Mouse (Mus musculus) heart, embryonic 11.5 days (tissue): ENCODE data around the gene Nr2f2. TPM values are rescaled to one million over a fixed set of nuclear protein-coding genes. Genes with fewer than 3 reads are reported as not detected.

Source experiments
- ATAC-seq: fragments of 200-750 bp; cut with Nextera tagmentation; replicated peaks from 2 replicates; pipeline ENCODE4 v1.8.0; 2017; ENCODE audit warnings: moderate library complexity; ENCODE audit not compliant: insufficient number of reproducible peaks, low FRiP score, low TSS enrichment
- H3K27ac ChIP-seq: fragments of 300-500 bp; sonication (generic); 2 replicates; pipeline ENCODE4 v1.5.1; 2014; ENCODE audit warnings: mild to moderate bottlenecking, low read depth, low read length
- H3K27me3 ChIP-seq: fragments of 300-500 bp; sonication (generic); 2 replicates; pipeline ENCODE4 v1.6.1; 2014; ENCODE audit warnings: mild to moderate bottlenecking, low read length, mixed read lengths; ENCODE audit not compliant: control insufficient read depth, insufficient read depth
- H3K36me3 ChIP-seq: fragments of 300-500 bp; sonication (generic); 2 replicates; pipeline ENCODE4 v1.6.1; 2014; ENCODE audit warnings: mild to moderate bottlenecking, low read length, moderate library complexity, mixed read lengths; ENCODE audit not compliant: control insufficient read depth, insufficient read depth
- H3K4me1 ChIP-seq: fragments of 300-500 bp; sonication (generic); 2 replicates; pipeline ENCODE4 v1.6.1; 2014; ENCODE audit warnings: low read length; ENCODE audit not compliant: control insufficient read depth, insufficient read depth
- H3K4me2 ChIP-seq: fragments of 300-500 bp; sonication (generic); 2 replicates; pipeline ENCODE4 v1.6.1; 2014; ENCODE audit warnings: mild to moderate bottlenecking, moderate library complexity
- H3K4me3 ChIP-seq: fragments of 300-500 bp; sonication (generic); 2 replicates; pipeline ENCODE4 v1.5.1; 2014; ENCODE audit warnings: low read depth, low read length
- H3K9ac ChIP-seq: fragments of 300-500 bp; sonication (generic); 2 replicates; pipeline ENCODE4 v1.6.1; 2014; ENCODE audit warnings: mild to moderate bottlenecking, low read depth, low read length, moderate library complexity
- H3K9me3 ChIP-seq: fragments of 300-500 bp; sonication (generic); replicated peaks from 2 replicates; pipeline ENCODE4 v1.6.1; 2016; ENCODE audit warnings: low read length; ENCODE audit not compliant: control insufficient read depth
- WGBS: fragments of 180-500 bp; shearing (Covaris S2); extraction: QIAGEN DNeasy Blood & Tissue Kit; methylation state at CpG from one replicate; pipeline ENCODE4 v1.1.7; 2014; ENCODE audit not compliant: insufficient replicate concordance; 5-methylcytosine and 5-hydroxymethylcytosine counted together
- polyA plus RNA-seq: library from polyadenylated mRNA; unstranded; fragments of >200 nt; fragmentation: Nextera tagmentation; extraction: Ambion mirVana; gene quantifications from 2 replicates; pipeline ENCODE4 v1.2.1, GENCODE M21; 2014

Gene Nr2f2
- polyA plus RNA-seq, 1 experiment from 2014 or later, result 34.4 TPM

GRCm38 (mm10) chr7:70336126-70336525 is 30.4 kb downstream of the Nr2f2 start:
- H3K27me3 ChIP-seq, result peaks cover 86% of the 10 kb centered on the region
- WGBS, result 32% methylated on average over 3 of the region's 3 CpGs
- H3K9me3 ChIP-seq, result no peaks in the 10 kb centered on the region
- no peak for ATAC-seq
- H3K4me2 ChIP-seq, result no peak overlapping the region
- H3K4me3 ChIP-seq, result no peak overlapping the region
- H3K27ac ChIP-seq, result no peak overlapping the region
- H3K9ac ChIP-seq, result no peak overlapping the region
- no peaks in the 10 kb centered on the region for H3K36me3 ChIP-seq
- H3K4me1 ChIP-seq, result peaks cover 5% of the 10 kb centered on the region; the same call in 1 of the 2 replicates

GRCm38 (mm10) chr7:70335411-70335810 is 31.1 kb downstream of the Nr2f2 start:
- ATAC-seq, result no peak
- Histone ChIP-seq H3K36me3 (no peaks in the 10 kb centered on the region), H3K4me1 (peaks cover 10% of the 10 kb centered on the region), H3K27me3 (peaks cover 88% of the 10 kb centered on the region), H3K9ac (no peak overlapping the region), H3K4me3 (no peak overlapping the region), H3K27ac (no peak overlapping the region), H3K4me2 (no peak overlapping the region), H3K9me3 (no peaks in the 10 kb centered on the region)
- whole genome bisulfite sequencing, result 12% methylated on average over 7 of the region's 7 CpGs

- under 1% methylated on average over 17 of the region's 17 CpGs for WGBS
- Histone ChIP-seq H3K4me1 (peaks cover 10% of the 10 kb centered on the region), H3K4me2 (peak overlapping the region; percentile 60), H3K27me3 (peaks cover 88% of the 10 kb centered on the region), H3K9me3 (no peaks in the 10 kb centered on the region), H3K36me3 (no peaks in the 10 kb centered on the region), H3K4me3 (peak overlapping the region; percentile 31), H3K27ac (no peak overlapping the region), H3K9ac (peak overlapping the region; percentile 22; the same call in 1 of the 2 replicates)
- ATAC-seq, result no peak
Observed at GRCm38 (mm10) chr7:70334836-70335235, 31.7 kb downstream of the Nr2f2 start.

DNA sequence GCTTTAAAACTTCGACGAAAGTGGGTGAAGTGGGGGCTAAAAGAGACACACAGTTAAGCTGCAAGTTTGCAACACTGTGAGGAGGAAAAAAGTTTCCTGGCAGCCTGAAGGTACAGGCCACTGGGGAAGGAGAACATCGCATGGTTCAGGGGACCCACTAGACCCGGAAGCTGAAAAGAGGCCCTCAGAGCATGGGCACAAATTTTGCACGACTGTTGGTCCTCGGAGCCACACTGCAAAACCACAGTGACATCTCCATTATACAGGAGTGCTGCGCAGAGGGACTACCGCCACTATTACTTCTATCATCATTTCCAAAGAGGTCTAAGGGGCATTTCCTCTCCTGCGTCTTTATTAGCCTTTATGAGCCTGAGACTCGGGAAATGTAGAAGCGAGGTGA is 32.7 kb downstream of the Nr2f2 start:
- no peak overlapping the region for H3K4me2 ChIP-seq
- H3K27me3 ChIP-seq, result peaks cover 89% of the 10 kb centered on the region
- H3K27ac ChIP-seq, result no peak overlapping the region
- H3K9me3 ChIP-seq, result no peaks in the 10 kb centered on the region
- no peak overlapping the region for H3K4me3 ChIP-seq
- H3K4me1 ChIP-seq, result peaks cover 10% of the 10 kb centered on the region
- WGBS, result 7% methylated on average over 11 of the region's 11 CpGs
- H3K36me3 ChIP-seq, result no peaks in the 10 kb centered on the region
- ATAC-seq, result no peak
- H3K9ac ChIP-seq, result no peak overlapping the region

DNA sequence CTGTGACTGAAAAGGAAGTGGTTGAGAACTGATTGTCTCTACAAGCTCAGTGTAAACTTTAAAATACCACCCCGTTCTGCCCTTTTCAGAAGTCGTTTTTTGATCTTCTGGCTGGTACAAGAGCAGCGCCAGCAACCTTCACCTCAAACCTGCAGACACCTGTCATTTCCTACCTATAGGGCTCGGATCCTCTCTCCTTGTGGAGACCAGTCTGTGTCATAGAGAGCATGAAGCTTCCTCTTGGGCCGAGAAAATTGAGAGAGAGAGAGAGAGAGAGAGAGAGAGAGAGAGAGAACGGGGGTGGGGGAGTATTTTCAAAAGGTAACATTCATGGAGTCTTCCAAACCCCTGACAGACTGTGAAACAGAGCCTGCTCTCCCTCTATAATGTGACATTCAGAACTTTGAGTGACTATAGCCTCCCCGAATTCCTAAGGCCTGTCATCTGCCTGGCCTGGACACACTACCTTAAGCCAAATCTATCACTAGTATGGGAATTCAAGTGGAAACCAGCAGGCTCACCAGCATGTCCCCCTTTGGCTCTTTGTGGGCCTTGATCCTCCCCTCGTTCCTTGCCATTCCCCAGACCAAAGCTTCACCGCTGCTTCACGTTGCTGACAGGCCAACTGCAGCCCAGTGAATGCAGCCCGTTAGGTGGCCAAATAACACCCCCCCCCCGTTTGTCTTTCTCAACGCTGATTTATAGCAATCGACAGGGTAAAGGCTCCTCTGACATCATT is 33.4 kb downstream of the Nr2f2 start:
- 7% methylated on average over 14 of the region's 14 CpGs for WGBS
- Histone ChIP-seq H3K9me3 (no peaks in the 10 kb centered on the region), H3K27ac (no peak overlapping the region), H3K27me3 (peaks cover 85% of the 10 kb centered on the region), H3K4me2 (no peak overlapping the region; the same call in 1 of the 2 replicates), H3K4me3 (no peak overlapping the region), H3K4me1 (peaks cover 10% of the 10 kb centered on the region), H3K36me3 (no peaks in the 10 kb centered on the region), H3K9ac (no peak overlapping the region)
- ATAC-seq, result no peak

DNA sequence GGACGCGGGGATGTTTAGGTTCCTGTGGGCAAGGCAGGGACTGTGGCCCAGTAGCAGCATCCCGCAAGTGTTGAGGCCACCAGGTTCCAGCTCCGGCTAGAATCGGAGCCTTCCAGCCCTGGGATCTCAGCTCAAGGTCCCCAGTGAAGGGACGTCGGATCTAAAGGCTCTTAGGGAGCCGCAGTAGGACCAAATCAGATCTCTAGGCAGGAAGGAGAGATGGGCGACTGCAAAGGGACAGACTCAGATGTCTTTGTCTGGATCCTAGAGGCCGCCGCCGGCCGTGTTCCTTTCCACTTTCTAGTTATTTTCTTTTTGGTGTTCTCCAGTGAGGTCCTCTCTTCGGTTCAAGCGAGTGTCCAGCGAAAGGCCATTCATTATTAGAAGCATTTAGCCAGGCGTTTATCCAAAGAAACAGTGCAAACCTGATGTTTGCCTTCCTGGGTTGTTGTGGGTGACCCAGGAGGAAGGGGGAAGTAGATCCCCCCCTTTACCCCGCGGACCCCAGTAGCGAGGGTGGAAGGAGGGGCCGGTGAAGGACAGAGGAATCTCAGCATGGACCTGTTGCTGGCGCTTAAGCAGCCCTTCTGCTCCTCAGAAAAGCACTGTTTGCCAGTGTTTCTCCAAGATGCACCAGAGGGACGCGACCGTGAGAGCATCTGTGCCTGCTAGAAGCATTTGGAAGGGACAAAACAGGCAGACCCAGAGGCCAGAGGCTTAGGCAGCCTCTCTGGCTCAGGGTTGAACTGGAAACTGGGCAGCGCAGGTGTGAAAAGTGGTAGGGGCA is 34.3 kb downstream of the Nr2f2 start:
- Histone ChIP-seq H3K4me2 (peak overlapping the region; percentile 78), H3K27ac (no peak overlapping the region), H3K36me3 (no peaks in the 10 kb centered on the region), H3K27me3 (peaks cover 85% of the 10 kb centered on the region), H3K9me3 (no peaks in the 10 kb centered on the region), H3K9ac (no peak overlapping the region; the same call in 1 of the 2 replicates), H3K4me3 (peak overlapping the region; percentile 47), H3K4me1 (peaks cover 10% of the 10 kb centered on the region)
- WGBS, result 2% methylated on average over 26 of the region's 26 CpGs
- peak; percentile 41; the same call in 1 of the 2 replicates for ATAC-seq

GRCm38 (mm10) chr7:70331243-70332063 is 35.1 kb downstream of the Nr2f2 start:
- Histone ChIP-seq H3K4me3 (peak overlapping the region; percentile 47), H3K27me3 (peaks cover 88% of the 10 kb centered on the region), H3K36me3 (no peaks in the 10 kb centered on the region), H3K4me1 (peaks cover 10% of the 10 kb centered on the region), H3K9ac (peak overlapping the region; percentile 28; the same call in 1 of the 2 replicates), H3K9me3 (no peaks in the 10 kb centered on the region), H3K4me2 (peak overlapping the region; percentile 78), H3K27ac (no peak overlapping the region)
- ATAC-seq, result 0 out of 2 replicates have a peak, but pooled peaks have one; percentile 20
- under 1% methylated on average over 48 of the region's 48 CpGs for WGBS

DNA sequence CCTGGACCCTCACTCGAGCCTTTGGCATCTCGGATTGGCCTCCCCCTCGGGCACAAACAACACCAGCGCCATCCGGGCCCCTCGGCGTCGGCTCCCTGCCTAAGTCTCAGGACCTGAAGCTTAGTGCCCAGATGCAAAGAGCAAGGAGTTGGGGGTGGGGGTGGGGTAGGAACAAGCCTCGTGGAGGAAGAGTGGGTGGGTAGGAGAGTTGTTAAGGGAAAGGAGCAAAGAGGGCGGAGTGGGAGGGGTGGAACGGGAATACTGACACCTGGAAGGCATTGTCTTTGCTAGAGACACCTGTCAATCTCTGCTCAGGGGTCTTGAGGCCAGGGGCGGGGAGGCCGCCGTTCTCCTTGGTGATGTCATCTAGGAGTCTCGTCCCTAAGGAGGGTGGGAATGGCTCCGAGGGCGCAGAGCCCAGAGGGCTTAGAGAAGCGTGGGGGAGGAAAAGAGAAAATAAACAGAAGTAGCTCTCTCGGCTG is 35.7 kb downstream of the Nr2f2 start:
- no peak; the same call in 1 of the 2 replicates for ATAC-seq
- under 1% methylated on average over 19 of the region's 19 CpGs for WGBS
- Histone ChIP-seq H3K27ac (no peak overlapping the region), H3K9ac (no peak overlapping the region), H3K27me3 (peaks cover 88% of the 10 kb centered on the region), H3K4me3 (peak overlapping the region; percentile 47), H3K4me1 (peaks cover 10% of the 10 kb centered on the region), H3K36me3 (no peaks in the 10 kb centered on the region), H3K4me2 (peak overlapping the region; percentile 78), H3K9me3 (no peaks in the 10 kb centered on the region)
